Comparison of ENCODE assay signal across 17 mouse cellular contexts in the genomic region with DNA sequence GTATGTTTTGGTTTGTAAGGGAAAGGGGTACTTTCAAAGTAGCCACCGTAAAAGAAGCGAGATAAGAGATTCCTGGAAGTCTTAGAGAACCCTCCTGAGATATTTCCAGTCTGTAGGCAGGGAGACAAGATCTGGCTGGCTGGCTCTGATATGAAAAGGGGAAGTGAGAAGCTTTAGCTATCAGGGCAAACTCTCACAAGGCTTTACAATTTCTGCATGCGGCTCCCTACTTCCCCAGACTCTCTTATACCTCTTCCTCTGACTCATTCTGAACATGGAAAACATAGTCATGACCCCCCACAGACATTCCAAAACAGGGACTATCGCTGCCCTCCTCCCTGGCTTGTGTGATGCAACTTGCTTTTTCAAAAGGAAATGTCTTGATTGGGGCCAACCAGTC.
DNase-seq lines count a peak whose midpoint lies in the region; ATAC-seq lines count a peak whose summit lies in the region.
"Had no signal": no experiment of that assay in that cellular context is flagged by ENCODE, and none has a peak within 500 bp of the region (broad histone marks: within the 10 kb centered on the region; RNA-seq: fewer than 3 reads in every experiment).

No protein-coding gene starts in this region.

- H3K4me3 ChIP-seq in megakaryocyte, embryonic 14.5 days (replicated peaks): peak overlapping the region; percentile 60
- H3K4me3 ChIP-seq in forebrain, embryonic 15.5 days: no peak overlapping the region
- H3K4me3 ChIP-seq: embryonic facial prominence, embryonic 15.5 days; forebrain, embryonic 13.5 days; hindbrain, embryonic 10.5 days; kidney, embryonic 15.5 days; midbrain, embryonic 12.5 days had no signal

- H3K4me2 ChIP-seq in forebrain, embryonic 15.5 days (replicated peaks): no peak overlapping the region
- H3K4me2 ChIP-seq: embryonic facial prominence, embryonic 15.5 days; forebrain, embryonic 13.5 days; heart, embryonic 11.5 days; kidney, embryonic 15.5 days; midbrain, embryonic 12.5 days had no signal

- no peaks in the 10 kb centered on the region for H3K36me3 ChIP-seq in megakaryocyte, embryonic 14.5 days (replicated peaks; ENCODE audit: low read length)
- no peaks in the 10 kb centered on the region for H3K36me3 ChIP-seq in forebrain, embryonic 15.5 days
- H3K36me3 ChIP-seq: embryonic facial prominence, embryonic 15.5 days; hindbrain, embryonic 10.5 days; kidney, embryonic 15.5 days; midbrain, embryonic 12.5 days had no signal

- H3K9me3 ChIP-seq in megakaryocyte, embryonic 14.5 days: no peaks in the 10 kb centered on the region
- no peaks in the 10 kb centered on the region for H3K9me3 ChIP-seq in forebrain, embryonic 15.5 days
- H3K9me3 ChIP-seq: embryonic facial prominence, embryonic 15.5 days; forebrain, embryonic 13.5 days; hindbrain, embryonic 10.5 days; kidney, embryonic 15.5 days; midbrain, embryonic 12.5 days had no signal

- H3K9ac ChIP-seq in forebrain, embryonic 15.5 days (replicated peaks): no peak overlapping the region
- H3K9ac ChIP-seq: embryonic facial prominence, embryonic 15.5 days; forebrain, embryonic 13.5 days; kidney, embryonic 15.5 days; midbrain, embryonic 12.5 days had no signal

- H3K27me3 ChIP-seq in megakaryocyte, embryonic 14.5 days (replicated peaks): no peaks in the 10 kb centered on the region
- H3K27me3 ChIP-seq in forebrain, embryonic 15.5 days: no peaks in the 10 kb centered on the region
- H3K27me3 ChIP-seq: embryonic facial prominence, embryonic 15.5 days; forebrain, embryonic 13.5 days; kidney, embryonic 15.5 days; midbrain, embryonic 12.5 days had no signal

- peak; percentile 30 to 39 for DNase-seq in spleen, postnatal 36 days (ENCODE audit: low spot score in 2 of 2)
- no peak for DNase-seq in spleen, adult 12 weeks (ENCODE audit: low spot score)
- DNase-seq in liver: peak; percentile 7
- DNase-seq in cerebellum, postnatal 36 days: no peak
- DNase-seq in kidney, postnatal 10 days: no peak
- DNase-seq: gastrocnemius, postnatal 10 days; right cerebral cortex, postnatal 4 days; thymus, postnatal 4 days had no signal

- H3K27ac ChIP-seq in forebrain, embryonic 15.5 days (replicated peaks): no peak overlapping the region
- H3K27ac ChIP-seq: embryonic facial prominence, embryonic 15.5 days; forebrain, embryonic 13.5 days; hindbrain, embryonic 10.5 days; kidney, embryonic 15.5 days; midbrain, embryonic 12.5 days had no signal

- no peak for ATAC-seq in forebrain, embryonic 15.5 days (replicated peaks)
- ATAC-seq: CD4-positive, CD25-positive, alpha-beta regulatory T cell, adult 4 months; forebrain, embryonic 13.5 days had no signal

- H3K4me1 ChIP-seq in megakaryocyte, embryonic 14.5 days: peaks cover 32% of the 10 kb centered on the region
- H3K4me1 ChIP-seq in forebrain, embryonic 15.5 days: no peaks in the 10 kb centered on the region
- H3K4me1 ChIP-seq: embryonic facial prominence, embryonic 15.5 days; forebrain, embryonic 13.5 days; hindbrain, embryonic 10.5 days; kidney, embryonic 15.5 days; midbrain, embryonic 12.5 days had no signal

- 86% methylated on average over 4 of the region's 4 CpGs for WGBS in forebrain, embryonic 15.5 days

Comparison
In these comparisons a context has a peak if more than half of its experiments do, and no peak if none do; other contexts are left out.
1. DNase-seq: peak in spleen, postnatal 36 days (2 of 2) and liver (single experiment); none in spleen, adult 12 weeks (single experiment), cerebellum, postnatal 36 days (0 of 2) and kidney, postnatal 10 days (single experiment).